Mouse (Mus musculus) heart, postnatal 14 days (tissue): ENCODE measurements around the gene Slc46a1. TPM values are rescaled to one million over a fixed set of nuclear protein-coding genes. Genes with fewer than 3 reads are reported as not detected.
A peak's percentile ranks its signal among the peaks of the same experiment; 100 is the strongest.

ENCODE experiments used
- DNase-seq, 2 experiments: peaks; one replicate each; pipeline ENCODE4 v3.0.0; 2021 to 2022
- intact Hi-C: fragments of 180-260 bp; cut with DNase I; formaldehyde crosslinking; loops from one replicate; pipeline ENCODE4 v1.15.1; 2025
- total RNA-seq, 2 experiments: library from RNA; stranded (reverse); gene quantifications; 2 replicates each; pipeline ENCODE4 v1.2.3; 2021

Slc46a1 gene
- total RNA-seq, 2 experiments from 2014 or later, result 2.3 to 3.1 TPM

DNA sequence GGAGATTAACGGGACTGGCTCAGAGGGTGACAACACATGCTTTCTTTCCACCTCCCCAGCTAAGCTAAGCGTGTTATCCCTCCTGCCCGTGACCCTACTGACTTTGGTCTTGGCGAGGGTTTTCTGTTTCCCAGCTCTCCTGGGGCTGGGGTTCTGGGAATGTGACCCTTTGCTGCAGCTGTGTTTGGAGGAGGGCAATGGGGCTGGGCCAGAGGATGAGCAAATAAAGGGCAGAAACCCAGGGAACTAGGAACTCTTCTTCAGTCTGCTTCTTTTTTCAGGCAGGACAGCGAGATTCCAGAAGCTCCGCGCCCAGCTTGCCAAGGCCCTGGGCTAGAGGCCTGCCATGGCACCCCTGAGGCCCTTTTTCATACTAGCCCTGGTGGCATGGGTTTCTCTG lies 33.5 kb downstream of the Slc46a1 start, which contains the start of gene Vtn:
Vtn (plus strand) TSS at position 88 of the 400 bp plus-strand sequence.
- peak; percentile 25 to 49 for DNase-seq
- intact Hi-C loops, result no loop called here

DNA sequence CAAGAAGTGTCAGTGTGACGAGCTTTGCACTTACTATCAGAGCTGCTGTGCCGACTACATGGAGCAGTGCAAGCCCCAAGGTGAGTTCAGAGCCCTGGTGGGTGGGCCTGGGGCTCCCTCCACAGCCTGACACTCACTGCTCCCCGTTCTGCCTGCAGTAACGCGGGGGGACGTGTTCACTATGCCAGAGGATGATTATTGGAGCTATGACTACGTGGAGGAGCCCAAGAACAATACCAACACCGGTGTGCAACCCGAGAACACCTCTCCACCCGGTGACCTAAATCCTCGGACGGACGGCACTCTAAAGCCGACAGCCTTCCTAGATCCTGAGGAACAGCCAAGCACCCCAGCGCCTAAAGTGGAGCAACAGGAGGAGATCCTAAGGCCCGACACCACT lies 34.0 kb downstream of the Slc46a1 start:
- intact Hi-C loops, result no loop called here
- no peak for DNase-seq

- DNase-seq, result no peak
- intact Hi-C loops, result no loop called here
Measured at GRCm38 (mm10) chr11:78500623-78501202, 35.2 kb downstream of the Slc46a1 start.

- intact Hi-C loops, result no loop called here
- DNase-seq, result no peak
Measured at GRCm38 (mm10) chr11:78501529-78501928, 36.0 kb downstream of the Slc46a1 start.

- intact Hi-C loops, result no loop called here
- DNase-seq, result no peak
Measured at GRCm38 (mm10) chr11:78502909-78503650, 37.6 kb downstream of the Slc46a1 start, which contains the start of gene Sebox. Gene Sebox (plus strand): TSS chr11:78503447.

DNA sequence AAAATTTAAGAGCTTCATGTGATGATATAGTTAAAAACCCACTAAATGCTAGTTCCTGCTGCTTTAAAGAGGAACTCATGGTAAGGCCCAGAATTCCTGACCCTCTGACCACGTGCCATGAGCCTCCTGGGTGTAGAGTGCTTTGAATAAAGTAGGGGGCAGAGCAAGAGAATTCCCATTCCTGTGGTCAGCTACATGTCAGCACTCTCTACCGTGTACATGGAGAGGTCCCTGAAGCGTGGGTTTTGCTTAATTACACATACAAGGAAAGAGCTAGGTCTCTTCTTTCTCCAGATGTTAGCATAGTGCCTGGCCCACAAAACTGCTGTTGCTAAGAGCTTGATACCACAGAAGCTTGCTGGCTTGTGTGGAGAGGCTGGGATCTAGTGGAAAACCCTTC lies 39.9 kb downstream of the Slc46a1 start:
- DNase-seq, result no peak
- intact Hi-C loops, result no loop called here

- intact Hi-C loops, result no loop called here
- DNase-seq, result no peak
Measured at GRCm38 (mm10) chr11:78509148-78509547, 43.7 kb downstream of the Slc46a1 start.

GRCm38 (mm10) chr11:78512025-78512957 lies 46.8 kb downstream of the Slc46a1 start, which contains the start of the genes Tmem199 and Poldip2:
Gene Tmem199 (minus strand): TSS chr11:78512172.
Gene Poldip2 (plus strand): TSS chr11:78512193.
- intact Hi-C loops, result no loop called here

DNA sequence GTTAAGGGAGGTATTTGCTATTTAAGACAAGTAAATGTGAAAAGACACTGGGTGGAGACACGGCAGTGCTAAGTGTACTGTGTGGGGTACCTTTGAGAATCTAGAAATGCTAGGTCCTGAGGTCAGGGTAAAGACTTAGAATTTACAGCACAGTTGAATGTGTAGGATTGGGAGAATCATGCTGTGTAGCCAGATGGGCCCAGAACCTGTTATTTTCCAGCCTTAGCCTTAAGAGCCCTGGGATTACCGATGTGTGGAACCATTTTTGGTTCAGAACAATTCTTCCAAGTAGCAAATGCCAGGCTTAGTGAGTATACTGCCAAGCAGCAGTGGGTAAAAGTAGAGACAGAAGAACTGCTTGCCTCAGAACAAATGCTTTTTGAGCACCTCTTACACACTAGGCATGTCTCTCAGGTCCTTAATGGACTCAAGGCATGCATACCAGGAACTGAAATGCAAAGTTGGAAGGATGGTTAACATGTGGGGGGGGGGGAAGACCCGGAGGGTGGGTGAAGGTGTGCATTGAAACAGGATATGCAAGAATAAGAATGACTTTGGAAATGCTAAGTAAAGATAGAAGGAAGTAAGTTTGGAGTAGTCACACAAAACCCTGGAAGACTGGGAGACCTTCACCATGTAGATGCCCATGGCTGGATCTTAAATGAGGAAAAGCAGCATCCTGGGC lies 47.8 kb downstream of the Slc46a1 start:
- no peak for DNase-seq
- intact Hi-C loops, result no loop called here

More at GRCm38 (mm10) chr11:78512025-78512957, 46.8 kb downstream of the Slc46a1 start, which contains the start of the genes Tmem199 and Poldip2:
- peak; percentile 92 to 93 for DNase-seq

DNA sequence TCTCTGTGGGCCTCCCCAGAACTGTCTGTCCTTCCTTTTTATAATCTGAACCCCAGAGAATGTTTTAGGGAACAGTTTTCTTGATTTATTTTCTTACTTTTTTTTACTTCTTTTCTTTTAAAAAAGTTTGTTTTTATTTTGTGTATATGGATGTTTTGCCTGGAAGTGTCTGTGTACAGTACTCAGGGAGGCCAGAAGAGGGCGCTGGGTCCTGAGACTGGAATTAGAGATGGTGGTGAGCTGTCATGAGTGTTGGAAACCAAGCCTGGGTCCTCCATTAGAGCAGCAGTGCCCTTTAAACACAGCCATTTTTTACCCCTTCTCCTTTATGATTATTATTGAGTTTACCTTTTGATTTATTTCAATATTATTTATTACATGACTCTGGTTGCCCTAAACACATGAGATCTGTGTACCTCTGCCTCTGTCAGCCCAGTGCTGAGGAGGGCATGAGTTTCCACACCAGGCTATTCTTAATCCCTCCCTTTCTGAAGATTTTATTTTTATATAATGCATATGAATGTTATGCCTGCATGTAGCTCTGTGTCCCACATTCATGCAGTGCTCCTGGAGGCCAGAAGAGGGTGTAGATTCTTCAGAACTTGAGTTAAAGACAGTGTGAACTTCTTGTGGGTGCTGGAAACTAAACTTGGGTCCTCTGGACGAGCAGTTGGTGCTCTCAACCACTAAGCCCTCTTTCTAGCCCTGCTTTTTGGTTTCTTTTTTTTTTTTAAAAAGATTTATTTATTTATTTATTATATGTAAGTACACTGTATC lies 50.2 kb downstream of the Slc46a1 start:
- intact Hi-C loops, result no loop called here
- DNase-seq, result no peak

- intact Hi-C loops, result no loop called here
- no peak for DNase-seq
Measured at GRCm38 (mm10) chr11:78518931-78519330, 53.4 kb downstream of the Slc46a1 start.

Other genes with a start within 250 kb of the Slc46a1 start
- gene Sdf2, start 220.0 kb upstream of the Slc46a1 start, total RNA-seq, result 10 to 100 TPM; 49.8 to 51.3 TPM
- 10 to 100 TPM; 29.6 to 31.7 TPM for gene Supt6, start 219.7 kb upstream of the Slc46a1 start, total RNA-seq
- 100 to 1,000 TPM; 184 to 186 TPM for gene 2610507B11Rik, start 203.9 kb upstream of the Slc46a1 start, total RNA-seq
- gene BC030499, start 174.9 kb upstream of the Slc46a1 start, total RNA-seq, result 1 to 10 TPM in 1 of 2 experiments, under 1 TPM in 1; 0.90 to 1.9 TPM
- gene Spag5, start 164.2 kb upstream of the Slc46a1 start, total RNA-seq, result 1 to 10 TPM; 2.2 to 4.2 TPM
- 1 to 10 TPM in 1 of 2 experiments, under 1 TPM in 1; 0.54 to 1.0 TPM for gene Aldoc, start 142.7 kb upstream of the Slc46a1 start, total RNA-seq
- 10 to 100 TPM; 23.5 to 23.9 TPM for gene Pigs, start 137.3 kb upstream of the Slc46a1 start, total RNA-seq
- 1 to 10 TPM; 5.9 to 6.3 TPM for gene Unc119, start 122.2 kb upstream of the Slc46a1 start, total RNA-seq
- under 1 TPM in 1 of 2 experiments, not detected in 1; 0.24 TPM for gene Foxn1, start 79.1 kb upstream of the Slc46a1 start, total RNA-seq
- not detected for gene Slc13a2, start 43.5 kb upstream of the Slc46a1 start, total RNA-seq
- gene Sarm1, start 32.1 kb downstream of the Slc46a1 start, total RNA-seq, result under 1 TPM; 0.37 to 0.79 TPM
- gene Vtn, start 33.4 kb downstream of the Slc46a1 start, total RNA-seq, result 10 to 100 TPM; 32.0 to 36.5 TPM
- not detected for gene Sebox, start 37.8 kb downstream of the Slc46a1 start, total RNA-seq
- gene Tmem199, start 46.5 kb downstream of the Slc46a1 start, total RNA-seq, result 10 to 100 TPM; 11.7 to 12.1 TPM
- 100 to 1,000 TPM; 153 to 155 TPM for gene Poldip2, start 46.5 kb downstream of the Slc46a1 start, total RNA-seq
- 10 to 100 TPM; 47.7 to 50.7 TPM for gene Tnfaip1, start 70.6 kb downstream of the Slc46a1 start, total RNA-seq
- gene Ift20, start 70.7 kb downstream of the Slc46a1 start, total RNA-seq, result 10 to 100 TPM; 48.4 to 50.0 TPM
- 10 to 100 TPM in 1 of 2 experiments, 1 to 10 TPM in 1; 8.8 to 10.3 TPM for gene Tmem97, start 85.1 kb downstream of the Slc46a1 start, total RNA-seq
- gene Nlk, start 231.7 kb downstream of the Slc46a1 start, total RNA-seq, result 10 to 100 TPM; 14.4 to 16.3 TPM